18 mouse cellular contexts compared by ENCODE assay signal in genomic region chr2:50742421-50742820, GRCm38 (mm10).
DNase-seq lines count a peak whose midpoint lies in the region; ATAC-seq and TF ChIP-seq lines count a peak whose summit lies in the region.
"Had no signal": no experiment of that assay in that cellular context is flagged by ENCODE, and none has a peak within 500 bp of the region (broad histone marks: within the 10 kb centered on the region; RNA-seq: fewer than 3 reads in every experiment).

No protein-coding gene starts in this region.

- no peaks in the 10 kb centered on the region for H3K9me3 ChIP-seq in lung, embryonic 15.5 days
- H3K9me3 ChIP-seq in lung, postnatal 0 days (ENCODE audit: low read length) = no peaks in the 10 kb centered on the region
- H3K9me3 ChIP-seq: embryonic facial prominence, embryonic 10.5 days; embryonic facial prominence, embryonic 12.5 days; forebrain, embryonic 13.5 days; forebrain, embryonic 15.5 days had no signal

- H3K4me2 ChIP-seq in lung, embryonic 15.5 days = no peak overlapping the region
- no peak overlapping the region for H3K4me2 ChIP-seq in lung, postnatal 0 days (replicated peaks; ENCODE audit: low read depth, low read length)
- H3K4me2 ChIP-seq: embryonic facial prominence, embryonic 12.5 days; forebrain, embryonic 13.5 days; forebrain, embryonic 15.5 days had no signal

- WGBS in lung, embryonic 15.5 days = 50% methylated on average over 2 of the region's 2 CpGs
- WGBS in lung, adult 2 months = 53% methylated on average over 2 of the region's 2 CpGs
- 41% methylated on average over 2 of the region's 2 CpGs for WGBS in lung, postnatal 0 days

- no peaks in the 10 kb centered on the region for H3K4me1 ChIP-seq in lung, embryonic 15.5 days
- no peaks in the 10 kb centered on the region for H3K4me1 ChIP-seq in lung, adult 2 months (ENCODE audit: control insufficient read depth, insufficient read depth, low read length)
- H3K4me1 ChIP-seq in lung, postnatal 0 days (ENCODE audit: insufficient read depth, low read depth, low read length) = no peaks in the 10 kb centered on the region

- peak; percentile 42; the same call in 1 of the 2 replicates for ATAC-seq in lung, embryonic 15.5 days (ENCODE audit: borderline replicate concordance, extremely low read depth, low FRiP score, low TSS enrichment)
- peak; percentile 64 for ATAC-seq in lung, postnatal 0 days
- ATAC-seq: forebrain, embryonic 13.5 days; forebrain, embryonic 15.5 days had no signal

- DNase-seq in lung, adult 2 months = no peak
- peak; percentile 59 for DNase-seq in lung, postnatal 0 days (ENCODE audit: low spot score)
- no peak for DNase-seq in lung, postnatal 10 days
- peak; percentile 56 for DNase-seq in lung, postnatal 36 days
- DNase-seq in cerebellum, postnatal 36 days = no peak
- DNase-seq: adrenal gland, adult 2 months; adrenal gland, postnatal 10 days; adrenal gland, postnatal 25 days; cerebellum, adult 11 months; cerebellum, adult 18-20 months; cerebellum, adult 8-10 months; cerebellum, adult 9-11 months; cerebellum, postnatal 14 days had no signal

- TF ChIP-seq EP300 in lung, postnatal 0 days (IDR thresholded peaks at IDR 0.05) = peak; percentile 41; the same call in 1 of the 2 replicates

- no peak for TF ChIP-seq CTCF in lung, adult 2 months (IDR thresholded peaks at IDR 0.05; ENCODE audit: insufficient read depth, low read length)
- TF ChIP-seq CTCF in lung, postnatal 0 days (IDR thresholded peaks at IDR 0.05) = no peak

- H3K27me3 ChIP-seq in lung, embryonic 15.5 days = no peaks in the 10 kb centered on the region
- no peaks in the 10 kb centered on the region for H3K27me3 ChIP-seq in lung, postnatal 0 days (replicated peaks; ENCODE audit: insufficient read depth, low read length)
- H3K27me3 ChIP-seq: embryonic facial prominence, embryonic 12.5 days; forebrain, embryonic 13.5 days; forebrain, embryonic 15.5 days had no signal

- H3K36me3 ChIP-seq in lung, embryonic 15.5 days = no peaks in the 10 kb centered on the region
- no peaks in the 10 kb centered on the region for H3K36me3 ChIP-seq in lung, postnatal 0 days (ENCODE audit: insufficient read depth, low read length)
- H3K36me3 ChIP-seq: embryonic facial prominence, embryonic 10.5 days; embryonic facial prominence, embryonic 12.5 days; forebrain, embryonic 15.5 days had no signal

- no peak overlapping the region for H3K4me3 ChIP-seq in lung, embryonic 15.5 days
- no peak overlapping the region for H3K4me3 ChIP-seq in lung, adult 2 months (replicated peaks; ENCODE audit: extremely low read depth, low read depth, low read length)
- H3K4me3 ChIP-seq in lung, postnatal 0 days (ENCODE audit: low read depth, low read length) = no peak overlapping the region
- H3K4me3 ChIP-seq: embryonic facial prominence, embryonic 10.5 days; embryonic facial prominence, embryonic 12.5 days; forebrain, embryonic 13.5 days; forebrain, embryonic 15.5 days had no signal

- no peak overlapping the region for H3K9ac ChIP-seq in lung, embryonic 15.5 days
- H3K9ac ChIP-seq in lung, postnatal 0 days (replicated peaks; ENCODE audit: low read depth) = no peak overlapping the region
- H3K9ac ChIP-seq: embryonic facial prominence, embryonic 12.5 days; forebrain, embryonic 13.5 days; forebrain, embryonic 15.5 days had no signal

- H3K27ac ChIP-seq in lung, embryonic 15.5 days = no peak overlapping the region
- H3K27ac ChIP-seq in lung, postnatal 0 days (ENCODE audit: low read length) = no peak overlapping the region
- H3K27ac ChIP-seq: embryonic facial prominence, embryonic 10.5 days; embryonic facial prominence, embryonic 12.5 days; forebrain, embryonic 13.5 days; forebrain, embryonic 15.5 days had no signal

- no peak for TF ChIP-seq POLR2A in lung, adult 2 months (IDR thresholded peaks at IDR 0.05; ENCODE audit: borderline replicate concordance, extremely low read depth, low read depth, low read length)

Comparison
In these comparisons a context has a peak if more than half of its experiments do, and no peak if none do; other contexts are left out.
1. DNase-seq: peak in lung, postnatal 0 days (single experiment) and lung, postnatal 36 days (single experiment); none in lung, adult 2 months (single experiment), lung, postnatal 10 days (single experiment) and cerebellum, postnatal 36 days (0 of 2).